28 mouse cellular contexts compared by ENCODE assay signal in genomic region chr7:79398426-79398825, GRCm38 (mm10). TPM values are rescaled to one million over a fixed set of nuclear protein-coding genes. Genes with fewer than 3 reads are reported as not detected.
DNase-seq lines count a peak whose midpoint lies in the region; ATAC-seq and TF ChIP-seq lines count a peak whose summit lies in the region.
"Had no signal": no experiment of that assay in that cellular context is flagged by ENCODE, and none has a peak within 500 bp of the region (broad histone marks: within the 10 kb centered on the region; RNA-seq: fewer than 3 reads in every experiment).

No protein-coding gene starts in this region.

- peak; percentile 97 for DNase-seq in R1 (ENCODE audit: low read depth, low spot score)
- DNase-seq in layer of hippocampus, postnatal 10 days (ENCODE audit: low spot score in 2 of 2), result no peak
- no peak for DNase-seq in forebrain, embryonic 14.5 days (ENCODE audit: low spot score)
- DNase-seq in thymus, postnatal 0 days (ENCODE audit: low spot score), result no peak
- DNase-seq in heart, adult 11 months, result no peak
- DNase-seq: adrenal gland, adult 2 months; adrenal gland, postnatal 25 days; cerebellum, adult 18-20 months; cerebellum, adult 9-10 months; cerebellum, postnatal 14 days; forebrain, postnatal 0 days; gastrocnemius, adult 2 months; gastrocnemius, postnatal 14 days; heart, adult 18-20 months; heart, postnatal 14 days; heart, postnatal 4 days had no signal

- H3K36me3 ChIP-seq in E14TG2a.4 (ENCODE audit: insufficient read depth, low read length) (peaks cover 46% of the 10 kb centered on the region), ES-Bruce4 (ENCODE audit: control insufficient read depth, insufficient read depth, low read length, poor library complexity, severe bottlenecking) (peaks cover 9% of the 10 kb centered on the region)
- H3K36me3 ChIP-seq in stomach, embryonic 15.5 days, result no peaks in the 10 kb centered on the region
- H3K36me3 ChIP-seq in forebrain, embryonic 14.5 days (ENCODE audit: control insufficient read depth, insufficient read depth, low read length), result no peaks in the 10 kb centered on the region

- H3K4me3 ChIP-seq in E14TG2a.4 (replicated peaks; ENCODE audit: low read length) (peak overlapping the region; percentile 69), ES-Bruce4 (ENCODE audit: low read depth, low read length) (no peak overlapping the region)
- H3K4me3 ChIP-seq in stomach, embryonic 15.5 days (replicated peaks), result no peak overlapping the region
- no peak overlapping the region for H3K4me3 ChIP-seq in forebrain, embryonic 14.5 days (ENCODE audit: low read depth, low read length)
- H3K4me3 ChIP-seq: forebrain, embryonic 10.5 days; forebrain, embryonic 13.5 days; gastrocnemius, adult 2 months; heart, embryonic 10.5 days; heart, embryonic 13.5 days had no signal

- H3K9ac ChIP-seq in ES-Bruce4 (ENCODE audit: low read depth, poor library complexity, severe bottlenecking), result peak overlapping the region; percentile 41; the same call in 1 of the 2 replicates
- no peak overlapping the region for H3K9ac ChIP-seq in stomach, embryonic 15.5 days
- no peak overlapping the region for H3K9ac ChIP-seq in forebrain, embryonic 14.5 days (ENCODE audit: low read length)
- H3K9ac ChIP-seq: forebrain, embryonic 13.5 days; forebrain, postnatal 0 days; heart, embryonic 13.5 days; hindbrain, embryonic 14.5 days had no signal

- no peak overlapping the region for H3K4me2 ChIP-seq in stomach, embryonic 15.5 days
- H3K4me2 ChIP-seq in forebrain, embryonic 14.5 days (ENCODE audit: low read length), result no peak overlapping the region
- H3K4me2 ChIP-seq: forebrain, embryonic 13.5 days; heart, embryonic 13.5 days; hindbrain, embryonic 14.5 days had no signal

- H3K27me3 ChIP-seq in E14TG2a.4 (ENCODE audit: insufficient read depth, low read length) (no peaks in the 10 kb centered on the region), ES-Bruce4 (ENCODE audit: control insufficient read depth, insufficient read depth, low read length, poor library complexity, severe bottlenecking) (no peaks in the 10 kb centered on the region)
- no peaks in the 10 kb centered on the region for H3K27me3 ChIP-seq in stomach, embryonic 15.5 days (replicated peaks)
- H3K27me3 ChIP-seq in forebrain, embryonic 14.5 days (replicated peaks; ENCODE audit: control insufficient read depth, insufficient read depth, low read length), result no peaks in the 10 kb centered on the region
- H3K27me3 ChIP-seq: forebrain, embryonic 13.5 days; heart, embryonic 13.5 days had no signal

- no peak for TF ChIP-seq CTCF in E14TG2a.4 (conservative IDR thresholded peaks at IDR 0.05; ENCODE audit: low read length)
- no peak for TF ChIP-seq CTCF in ES-Bruce4 (IDR thresholded peaks at IDR 0.05; ENCODE audit: low read depth, low read length)

- H3K27ac ChIP-seq in ES-Bruce4 (ENCODE audit: insufficient read depth, low read length), result peak overlapping the region; percentile 90
- H3K27ac ChIP-seq in stomach, embryonic 15.5 days, result no peak overlapping the region
- no peak overlapping the region for H3K27ac ChIP-seq in forebrain, embryonic 14.5 days (ENCODE audit: low read depth, low read length)
- H3K27ac ChIP-seq: forebrain, embryonic 10.5 days; forebrain, embryonic 13.5 days; gastrocnemius, adult 2 months; heart, embryonic 10.5 days; heart, embryonic 13.5 days; hindbrain, embryonic 14.5 days; hindbrain, postnatal 0 days had no signal

- no peaks in the 10 kb centered on the region for H3K9me3 ChIP-seq in E14TG2a.4 (ENCODE audit: low read length)
- no peaks in the 10 kb centered on the region for H3K9me3 ChIP-seq in ES-Bruce4 (replicated peaks; ENCODE audit: control insufficient read depth, insufficient read depth, low read length, poor library complexity, severe bottlenecking)
- no peaks in the 10 kb centered on the region for H3K9me3 ChIP-seq in stomach, embryonic 15.5 days
- no peaks in the 10 kb centered on the region for H3K9me3 ChIP-seq in forebrain, embryonic 14.5 days (replicated peaks; ENCODE audit: control insufficient read depth, low read length)
- H3K9me3 ChIP-seq: forebrain, embryonic 10.5 days; forebrain, embryonic 13.5 days; heart, embryonic 10.5 days; heart, embryonic 13.5 days had no signal

- no peak for TF ChIP-seq POLR2A in ES-Bruce4 (IDR thresholded peaks at IDR 0.05; ENCODE audit: insufficient read depth, low read length)

- no peak for TF ChIP-seq EP300 in ES-Bruce4 (IDR thresholded peaks at IDR 0.05; ENCODE audit: insufficient read depth, low read depth, low read length)

- 0 out of 2 replicates have a peak, but pooled peaks have one; percentile 39 for ATAC-seq in stomach, embryonic 15.5 days (ENCODE audit: insufficient read depth, low FRiP score, low read depth)
- no peak for ATAC-seq in forebrain, embryonic 14.5 days
- ATAC-seq: CD4-positive, CD25-positive, alpha-beta regulatory T cell, adult 4 months; forebrain, embryonic 13.5 days; forebrain, postnatal 0 days; hindbrain, postnatal 0 days; inflammation-experienced regulatory T-cells, adult 6 months had no signal

- WGBS in stomach, embryonic 15.5 days, result 61% methylated on average over 8 of the region's 8 CpGs
- WGBS in forebrain, embryonic 14.5 days, result 87% methylated on average over 8 of the region's 8 CpGs

- H3K4me1 ChIP-seq in E14TG2a.4 (replicated peaks; ENCODE audit: low read depth, low read length), result peaks cover 91% of the 10 kb centered on the region
- H3K4me1 ChIP-seq in ES-Bruce4 (ENCODE audit: control insufficient read depth, insufficient read depth, low read length), result peaks cover 2% of the 10 kb centered on the region
- no peaks in the 10 kb centered on the region for H3K4me1 ChIP-seq in stomach, embryonic 15.5 days
- H3K4me1 ChIP-seq in forebrain, embryonic 14.5 days (ENCODE audit: control insufficient read depth, insufficient read depth, low read length), result no peaks in the 10 kb centered on the region
- H3K4me1 ChIP-seq: forebrain, embryonic 13.5 days; heart, embryonic 10.5 days; heart, embryonic 13.5 days had no signal

RNA-seq across cellular contexts. Expression of gene Fanci, which starts 6.7 kb away (rescaled TPM):
- 45.0 and 45.2 TPM in 2 replicates for polyA plus RNA-seq in ES-Bruce4 (2011; ENCODE audit: insufficient read depth, insufficient read length, low read depth, missing spikeins)
- 7.8 and 9.7 TPM in 2 replicates for polyA plus RNA-seq in stomach, embryonic 15.5 days (2015; fragmentation: Nextera tagmentation; extraction: Ambion mirVana)
- 1 to 10 TPM; 1.0 to 1.9 TPM for total RNA-seq in layer of hippocampus, postnatal 10 days (2021)
- 6.3 and 6.9 TPM in 2 replicates for polyA plus RNA-seq in forebrain, embryonic 14.5 days (2014; fragmentation: Nextera tagmentation; extraction: Ambion mirVana)
- 9.7 and 9.8 TPM in 2 replicates for polyA plus RNA-seq in thymus, postnatal 0 days (2015; fragmentation: Nextera tagmentation; extraction: Ambion mirVana)

RNA-seq across cellular contexts. Expression of gene Rlbp1, which starts 11.6 kb away (rescaled TPM):
- polyA plus RNA-seq in ES-Bruce4 (2011; ENCODE audit: insufficient read depth, insufficient read length, low read depth, missing spikeins), result 2.7 and 2.8 TPM in 2 replicates
- polyA plus RNA-seq in stomach, embryonic 15.5 days (2015; fragmentation: Nextera tagmentation; extraction: Ambion mirVana), result 0.28 and 0.80 TPM in 2 replicates
- total RNA-seq in layer of hippocampus, postnatal 10 days (2021), result 10 to 100 TPM; 22.4 to 32.9 TPM
- 80.0 and 81.0 TPM in 2 replicates for polyA plus RNA-seq in forebrain, embryonic 14.5 days (2014; fragmentation: Nextera tagmentation; extraction: Ambion mirVana)
- 0.18 and 0.30 TPM in 2 replicates for polyA plus RNA-seq in thymus, postnatal 0 days (2015; fragmentation: Nextera tagmentation; extraction: Ambion mirVana)
- total RNA-seq: adrenal gland, adult 2 months; gastrocnemius, adult 2 months; gastrocnemius, postnatal 14 days; gastrocnemius, postnatal 4 days; heart, adult 18-20 months; heart, postnatal 14 days; heart, postnatal 4 days had no signal
- polyA plus RNA-seq: CD4-positive, CD25-positive, alpha-beta regulatory T cell, adult 4 months; heart, embryonic 13.5 days; inflammation-experienced regulatory T-cells, adult 6 months had no signal

Comparison
In these comparisons a context has a peak if more than half of its experiments do, and no peak if none do; other contexts are left out.
1. RNA of gene Rlbp1, which starts 11.6 kb away (polyA plus RNA-seq): 80.0 to 81.0 TPM in forebrain, embryonic 14.5 days; 2.7 to 2.8 TPM in ES-Bruce4, 0.28 to 0.80 TPM in stomach, embryonic 15.5 days and 0.18 to 0.30 TPM in thymus, postnatal 0 days; every median in the first group is over 10 times any median in the second.